Mouse (Mus musculus) CD4-positive, CD25-positive, alpha-beta regulatory T cell, adult 2 months (primary cell): ENCODE results near the gene Gm20388.

ENCODE experiments used
- DNase-seq: peaks from one replicate; pipeline ENCODE4 v3.0.0-alpha.2; 2012; ENCODE audit warnings: low read depth, low spot score

Gm20388 gene

GRCm38 (mm10) chr8:121474898-121475284, 1564.2 kb downstream of the Gm20388 start:
- DNase-seq: no peak

GRCm38 (mm10) chr8:121477851-121478547, 1567.4 kb downstream of the Gm20388 start:
- DNase-seq: no peak

DNA sequence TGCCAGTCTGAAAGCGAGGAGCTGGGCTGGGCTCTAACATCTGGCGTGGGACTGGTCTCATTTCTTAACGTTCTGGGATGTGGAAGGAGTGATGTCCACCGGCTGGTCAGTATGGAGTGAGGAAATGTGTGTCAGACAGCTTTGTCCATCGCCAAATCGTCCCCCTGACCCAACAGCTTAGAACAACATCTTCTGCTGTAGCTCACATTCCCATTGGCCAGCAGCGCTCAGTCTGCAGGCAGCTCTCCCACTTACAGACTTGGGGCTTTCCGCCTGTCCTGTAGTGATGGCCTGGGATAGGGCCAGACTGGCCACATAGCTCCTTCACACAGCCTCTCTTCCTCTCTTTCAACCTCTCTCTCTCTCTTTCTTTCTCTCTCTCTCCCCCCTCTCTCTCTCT, 1568.5 kb downstream of the Gm20388 start:
- no peak for DNase-seq

DNA sequence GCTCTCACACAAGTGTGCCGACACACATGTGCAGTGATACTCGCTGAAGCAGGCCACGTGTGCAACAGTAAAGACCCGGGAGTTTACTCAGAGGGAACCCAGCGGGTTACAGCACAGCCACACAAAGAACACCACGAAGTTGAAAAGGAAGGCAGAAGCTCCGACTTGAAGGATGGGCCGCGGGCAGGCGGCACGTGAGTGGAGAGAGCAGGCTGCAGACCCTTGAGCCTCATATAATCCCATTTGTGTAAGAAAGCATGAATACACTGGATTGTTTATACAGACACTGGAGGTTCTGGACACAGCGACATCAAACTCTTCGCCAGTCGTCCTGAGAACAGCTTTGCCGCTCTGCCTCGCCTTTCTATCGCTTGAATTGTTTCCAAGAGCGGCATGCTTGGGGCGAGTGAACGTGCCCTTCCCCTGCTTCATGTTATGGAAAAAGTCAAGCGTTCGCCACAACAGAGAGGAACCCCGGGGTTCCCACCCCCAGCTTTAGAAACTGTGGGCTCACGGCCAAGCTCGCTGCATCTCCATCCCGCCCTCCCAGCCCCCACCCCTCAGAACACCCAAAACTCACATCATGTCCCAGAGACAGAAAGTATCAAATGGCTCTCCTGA, 1569.9 kb downstream of the Gm20388 start:
- no peak for DNase-seq

DNA sequence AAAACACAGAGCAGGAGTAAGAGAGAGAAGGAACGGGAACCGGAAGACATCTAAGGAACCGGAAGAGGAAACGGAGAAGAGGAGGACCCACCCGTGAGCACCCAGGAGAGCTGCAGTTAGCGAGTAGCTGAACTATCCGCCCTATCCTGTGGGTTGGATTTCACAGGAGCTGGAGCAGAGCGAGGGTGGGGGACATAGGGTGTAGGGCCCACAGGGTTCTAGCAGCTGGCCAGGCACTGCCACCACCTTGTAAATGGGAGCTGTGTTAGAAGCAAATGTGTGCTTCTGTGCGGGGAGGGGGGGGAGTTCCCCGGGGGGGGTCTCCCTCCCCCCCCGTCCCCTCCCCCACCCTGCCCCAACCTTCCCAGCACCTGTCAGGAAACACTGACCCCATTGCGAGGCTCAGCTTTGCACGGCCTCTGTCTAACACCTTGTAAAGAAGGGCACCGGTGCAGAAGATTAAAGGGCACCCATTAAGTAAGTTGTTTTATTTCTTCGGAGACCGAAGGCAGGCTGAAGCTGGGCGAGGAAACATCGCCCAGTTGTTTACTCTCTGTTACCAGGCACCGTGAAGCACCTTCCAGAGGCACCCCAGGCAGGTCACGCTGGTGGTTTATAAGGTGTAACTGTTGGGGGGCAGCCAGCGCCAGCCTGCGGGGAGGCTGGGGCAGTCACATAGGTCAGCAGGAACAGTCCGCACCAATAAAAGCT, 1573.6 kb downstream of the Gm20388 start:
- no peak for DNase-seq

DNA sequence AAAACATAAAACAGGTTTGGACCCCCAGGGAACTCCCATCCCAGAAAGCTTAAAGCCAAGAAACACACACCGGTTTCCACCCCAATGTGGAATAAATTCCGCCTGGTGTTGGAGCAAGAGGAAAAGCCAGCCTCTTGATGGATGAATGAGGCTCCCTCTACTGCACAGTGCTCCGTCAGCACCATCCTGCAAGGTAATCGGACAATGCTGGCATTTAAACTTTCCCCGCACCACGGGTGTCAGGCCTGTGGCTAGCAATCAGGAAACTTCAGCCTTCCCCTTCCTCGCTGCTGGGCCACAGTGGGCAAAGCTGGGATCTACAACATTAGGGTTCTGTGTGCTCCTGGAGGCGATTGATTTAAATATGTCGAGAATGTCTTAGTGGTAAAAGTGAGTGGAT, 1581.0 kb downstream of the Gm20388 start:
- DNase-seq: no peak

DNA sequence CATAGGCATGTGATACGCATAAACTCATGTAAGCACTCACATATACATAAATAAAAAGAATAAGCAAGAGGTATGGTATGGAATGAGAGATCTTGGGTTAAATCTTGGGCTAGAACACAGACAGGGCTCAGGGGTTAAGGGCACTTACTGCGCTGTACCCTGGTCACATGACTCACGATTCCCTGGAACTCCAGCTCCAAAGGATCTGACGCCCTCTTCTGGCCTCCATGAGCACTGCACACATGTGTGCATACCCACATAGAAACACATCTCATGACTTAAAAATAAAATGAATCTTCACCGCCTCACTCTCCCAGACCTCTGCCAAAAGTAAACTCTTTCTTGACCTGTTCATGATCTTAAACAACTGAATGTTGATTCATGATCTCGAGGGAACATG, 1587.0 kb downstream of the Gm20388 start:
- DNase-seq: no peak

DNA sequence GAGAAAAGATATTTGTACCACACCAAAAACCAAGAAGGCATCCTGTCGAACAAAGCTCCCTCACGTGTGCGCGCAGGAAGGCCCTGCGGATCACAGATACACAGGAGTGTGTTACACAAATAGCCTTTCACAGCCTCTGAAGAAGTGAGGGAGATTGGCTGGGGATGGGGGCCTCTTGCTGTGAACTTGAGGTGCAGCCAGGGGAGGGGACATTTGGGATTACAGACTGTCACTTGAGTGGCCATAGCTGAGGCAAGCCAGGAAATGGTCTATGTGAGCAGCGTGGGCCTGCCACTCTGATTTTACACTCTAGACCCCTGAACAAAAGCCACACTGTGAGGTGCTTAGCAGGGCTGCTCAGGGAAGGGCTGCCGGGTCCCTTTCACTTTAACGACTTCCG, 1601.1 kb downstream of the Gm20388 start:
- no peak for DNase-seq

- peak; percentile 81 for DNase-seq
These were observed 1602.8 kb downstream of the Gm20388 start for GRCm38 (mm10) chr8:121513429-121513828.

DNA sequence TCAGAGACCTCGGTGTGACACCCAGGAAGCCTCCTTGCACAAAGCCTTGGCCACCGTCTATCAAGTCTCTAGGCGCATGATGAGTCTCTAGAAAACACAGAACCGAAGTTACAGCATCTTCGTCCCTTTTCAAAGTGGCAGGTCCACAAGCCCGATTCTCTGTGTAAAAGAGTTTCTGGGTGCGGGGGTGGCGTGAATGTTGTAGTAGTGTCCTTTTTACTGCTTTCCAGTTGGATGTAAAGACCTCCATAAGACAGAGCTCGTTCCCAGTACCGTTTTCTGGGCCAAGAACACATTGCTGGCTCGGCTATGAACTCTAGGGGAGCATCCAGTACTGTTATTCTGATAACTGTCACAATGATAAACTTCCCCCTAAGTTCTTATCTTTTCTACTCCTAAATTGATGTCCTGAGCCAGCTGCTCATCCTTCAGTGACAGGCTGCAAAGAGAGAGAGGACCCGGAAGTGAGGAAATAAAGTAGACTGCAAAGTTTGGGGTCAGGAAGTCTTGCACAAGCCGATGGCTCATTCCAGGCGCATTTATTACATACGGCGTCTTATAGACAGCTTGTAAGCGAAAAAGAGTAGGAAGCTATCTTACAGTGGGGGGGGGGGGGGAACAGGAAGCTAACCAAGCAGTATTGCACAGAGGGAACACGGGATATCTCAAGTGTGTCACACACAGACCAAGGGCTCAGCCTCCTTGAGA, 1614.6 kb downstream of the Gm20388 start:
- DNase-seq: no peak

GRCm38 (mm10) chr8:121526811-121527550, 1616.3 kb downstream of the Gm20388 start:
- no peak for DNase-seq

- no peak for DNase-seq
These were observed 1617.1 kb downstream of the Gm20388 start for GRCm38 (mm10) chr8:121527751-121528150.

DNA sequence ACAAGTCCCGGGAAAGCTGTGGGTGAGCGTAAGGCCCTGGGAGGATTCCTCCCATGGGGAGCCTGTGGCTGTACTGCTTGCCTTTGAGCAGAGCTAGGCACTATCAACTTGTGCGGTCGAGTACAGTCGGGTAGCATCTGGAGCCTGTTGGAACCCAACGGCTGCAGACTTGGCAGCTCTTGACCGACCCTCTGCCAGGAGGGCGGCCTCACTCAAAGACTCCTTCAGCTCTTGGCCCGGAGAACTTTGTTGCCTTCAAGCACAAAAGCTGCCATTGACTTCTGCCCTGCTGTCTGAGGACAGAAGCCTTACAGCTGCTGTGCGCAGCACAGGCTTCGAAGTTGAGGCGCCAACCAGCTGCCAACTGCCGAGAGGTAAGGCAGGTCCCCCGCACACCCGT, 1618.1 kb downstream of the Gm20388 start:
- DNase-seq: no peak

DNA sequence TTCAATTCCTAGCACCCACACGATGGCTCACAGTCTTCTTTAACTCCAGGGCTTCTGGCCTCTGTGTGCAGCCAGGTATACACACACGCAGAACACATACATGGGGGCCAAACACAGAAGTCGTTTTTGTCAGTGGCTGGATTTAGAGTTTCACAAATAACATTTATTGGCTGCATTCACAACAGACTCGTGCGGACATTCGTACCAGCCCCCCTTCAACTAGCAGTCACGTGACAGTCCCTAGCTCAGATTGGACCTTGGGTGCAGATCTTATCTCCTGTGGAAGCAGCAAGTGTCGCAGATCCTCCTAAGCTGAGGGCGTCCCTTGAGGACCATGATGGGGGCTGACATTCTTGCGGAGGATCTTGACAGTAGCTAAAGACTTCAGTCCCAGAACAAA, 1620.0 kb downstream of the Gm20388 start:
- no peak for DNase-seq

- DNase-seq: peak; percentile 37
These were observed 1621.7 kb downstream of the Gm20388 start for GRCm38 (mm10) chr8:121532381-121532780.

DNA sequence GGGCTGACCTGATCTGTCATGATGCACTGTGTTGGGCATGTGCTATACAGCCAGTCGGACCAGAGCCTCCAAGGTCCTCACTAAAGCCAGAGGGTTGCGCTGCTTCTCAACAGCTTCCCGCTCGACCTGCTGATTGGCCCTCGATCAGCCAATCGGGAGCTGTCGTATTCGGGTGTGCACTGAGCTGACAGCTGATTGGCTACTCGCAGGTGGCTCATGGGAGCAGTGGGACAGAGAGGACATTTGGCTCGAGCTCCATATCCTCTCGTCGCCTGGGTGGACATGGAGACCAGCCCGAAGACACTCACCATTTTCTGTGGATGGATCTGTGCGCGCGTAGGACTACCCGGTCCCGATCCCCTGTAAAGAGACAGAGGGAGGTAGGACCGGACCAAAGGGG, 1631.2 kb downstream of the Gm20388 start:
- DNase-seq: no peak

GRCm38 (mm10) chr8:121542901-121543300, 1632.3 kb downstream of the Gm20388 start:
- no peak for DNase-seq

- no peak for DNase-seq
These were observed 1633.7 kb downstream of the Gm20388 start, which contains the start of gene 1700018B08Rik for GRCm38 (mm10) chr8:121544276-121544785. TSS of gene 1700018B08Rik (minus strand) at chr8:121544320.

- no peak for DNase-seq
These were observed 1634.3 kb downstream of the Gm20388 start for GRCm38 (mm10) chr8:121544936-121545335.

- DNase-seq: peak; percentile 85
These were observed 1636.5 kb downstream of the Gm20388 start for GRCm38 (mm10) chr8:121547132-121547531.

DNA sequence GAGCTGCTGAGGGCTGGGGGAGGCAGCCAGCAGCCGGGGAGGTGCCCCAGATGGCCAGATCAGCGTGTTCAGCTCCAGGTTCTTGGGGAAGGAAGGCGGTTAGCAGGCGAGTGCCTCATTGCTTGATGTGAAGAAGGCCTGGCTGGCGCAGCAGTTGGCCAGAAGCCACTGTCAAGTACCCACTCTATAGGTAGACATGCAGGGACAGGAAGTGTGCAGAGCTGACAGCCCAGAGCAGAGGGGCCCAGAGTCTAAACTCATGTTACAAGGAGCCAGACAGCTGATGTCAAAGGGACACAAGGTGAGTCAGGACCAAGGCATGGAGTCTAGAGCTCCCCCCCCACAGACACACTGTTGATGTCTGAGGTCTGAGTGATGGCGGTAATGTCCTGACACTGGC, 1639.4 kb downstream of the Gm20388 start:
- no peak for DNase-seq
